Mouse (Mus musculus) liver, embryonic 14.5 days (tissue): Measurements from ENCODE around the gene Rpusd2. TPM values are rescaled to one million over a fixed set of nuclear protein-coding genes. Genes with fewer than 3 reads are reported as not detected.

ENCODE experiments used
- ATAC-seq: fragments of 200-750 bp; cut with Nextera tagmentation; 2 replicates; pipeline ENCODE4 v1.8.0; 2017; ENCODE audit warnings: moderate number of reproducible peaks, mild to moderate bottlenecking, moderate library complexity; ENCODE audit not compliant: insufficient read depth
- DNase-seq, 3 experiments: peaks; one replicate each; pipeline ENCODE4 v3.0.0-alpha.2; 2012 to 2013; ENCODE audit warnings: low read depth in 3 of 3, low spot score in 3 of 3
- H3K27ac ChIP-seq: fragments of 300-500 bp; sonication (generic); 2 replicates; pipeline ENCODE4 v1.5.1; 2014; ENCODE audit warnings: moderate library complexity, mild to moderate bottlenecking, control low read depth, inconsistent platforms
- H3K27me3 ChIP-seq: fragments of 300-500 bp; sonication (generic); 2 replicates; pipeline ENCODE4 v1.6.1; 2014; ENCODE audit warnings: mild to moderate bottlenecking, low read length, moderate library complexity; ENCODE audit not compliant: control insufficient read depth, insufficient read depth
- H3K36me3 ChIP-seq: fragments of 300-500 bp; sonication (generic); replicated peaks from 2 replicates; pipeline ENCODE4 v1.6.1; 2014; ENCODE audit warnings: low read depth; ENCODE audit not compliant: control insufficient read depth, insufficient read depth
- H3K4me1 ChIP-seq, 2 experiments: fragments of 200-500 bp in 1 of 2; fragments of 300-500 bp in 1 of 2; sonication (generic) in 1 of 2; replicated peaks; 2 replicates each; pipeline ENCODE4 v1.6.1; 2012 to 2014; ENCODE audit warnings: antibody characterized with exemption in 1 of 2, inconsistent platforms in 1 of 2, low read length in 1 of 2; ENCODE audit not compliant: control insufficient read depth in 2 of 2, insufficient read depth in 2 of 2
- H3K4me2 ChIP-seq: fragments of 300-500 bp; sonication (generic); 2 replicates; pipeline ENCODE4 v1.6.1; 2014; ENCODE audit warnings: low read depth, mild to moderate bottlenecking, control low read depth, moderate library complexity
- H3K4me3 ChIP-seq, 2 experiments: fragments of 200-500 bp in 1 of 2; fragments of 300-500 bp in 1 of 2; sonication (generic) in 1 of 2; 2 replicates each; pipeline ENCODE4 v1.5.1; 2012 to 2014; ENCODE audit warnings: low read depth in 2 of 2, low read length in 2 of 2, mild to moderate bottlenecking in 2 of 2, control low read depth in 1 of 2, inconsistent platforms in 1 of 2, moderate library complexity in 1 of 2; ENCODE audit not compliant: insufficient read depth in 1 of 2
- H3K9ac ChIP-seq: fragments of 300-500 bp; sonication (generic); replicated peaks from 2 replicates; pipeline ENCODE4 v1.6.1; 2014; ENCODE audit warnings: mild to moderate bottlenecking, control low read depth, moderate library complexity
- H3K9me3 ChIP-seq: fragments of 300-500 bp; sonication (generic); 2 replicates; pipeline ENCODE4 v1.6.1; 2016; ENCODE audit warnings: low read length, mixed read lengths; ENCODE audit not compliant: control insufficient read depth
- CTCF ChIP-seq: IDR thresholded peaks from 2 replicates; pipeline ENCODE4 v1.5.1; 2016; ENCODE audit warnings: antibody characterized with exemption, low read depth, control low read depth
- EP300 ChIP-seq: IDR thresholded peaks from 2 replicates; pipeline ENCODE4 v1.6.1; 2016; ENCODE audit warnings: antibody characterized with exemption, low read depth
- WGBS: fragments of 180-500 bp; shearing (Covaris S2); extraction: QIAGEN DNeasy Blood & Tissue Kit; methylation state at CpG from one replicate; pipeline ENCODE4 v1.1.7; 2014; ENCODE audit not compliant: insufficient replicate concordance; 5-methylcytosine and 5-hydroxymethylcytosine counted together
- polyA plus RNA-seq, 2 experiments: library from polyadenylated mRNA; depleted of rRNA in 1 of 2; stranded (reverse) in 1 of 2; unstranded in 1 of 2; fragments of >200 nt; fragmentation: Nextera tagmentation in 1 of 2; extraction: Ambion mirVana in 1 of 2; gene quantifications; 2 replicates each; pipeline versions ENCODE4 v1.2.1 to v1.2.3; 2012 to 2014

The Rpusd2 gene
- polyA plus RNA-seq, 2 experiments, result 2.3 to 4.0 TPM

DNA sequence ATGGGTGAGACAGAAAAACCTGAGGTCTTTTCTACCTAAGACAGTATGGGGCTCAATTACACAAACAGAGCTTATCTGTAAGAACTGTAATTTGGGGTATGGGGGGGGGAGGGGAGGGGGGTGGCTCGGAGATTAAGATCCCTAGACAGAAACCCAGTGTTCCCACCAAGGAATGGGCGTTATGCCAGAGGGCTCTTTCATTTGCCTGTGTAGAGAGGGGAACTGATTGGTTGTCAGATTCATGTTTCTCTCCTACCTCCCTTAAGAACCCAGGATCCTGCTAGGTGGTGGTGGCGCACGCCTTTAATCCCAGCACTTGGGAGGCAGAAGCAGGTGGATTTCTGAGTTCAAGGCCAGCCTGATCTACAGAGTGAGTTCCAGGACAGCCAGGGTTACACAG is 15.1 kb upstream of the Rpusd2 start:
- WGBS, result 63% methylated on average over 4 of the region's 4 CpGs
- H3K4me2 ChIP-seq, result no peak overlapping the region
- no peak overlapping the region for H3K9ac ChIP-seq
- H3K4me1 ChIP-seq, result peaks cover 9 to 19% of the 10 kb centered on the region in 2 experiments
- TF ChIP-seq CTCF (no peak), EP300 (no peak)
- H3K27ac ChIP-seq, result no peak overlapping the region
- H3K27me3 ChIP-seq, result no peaks in the 10 kb centered on the region
- H3K36me3 ChIP-seq, result peaks cover 31% of the 10 kb centered on the region
- DNase-seq (no peak), ATAC-seq (no peak)
- H3K9me3 ChIP-seq, result no peaks in the 10 kb centered on the region
- H3K4me3 ChIP-seq, result no peak overlapping the region

DNA sequence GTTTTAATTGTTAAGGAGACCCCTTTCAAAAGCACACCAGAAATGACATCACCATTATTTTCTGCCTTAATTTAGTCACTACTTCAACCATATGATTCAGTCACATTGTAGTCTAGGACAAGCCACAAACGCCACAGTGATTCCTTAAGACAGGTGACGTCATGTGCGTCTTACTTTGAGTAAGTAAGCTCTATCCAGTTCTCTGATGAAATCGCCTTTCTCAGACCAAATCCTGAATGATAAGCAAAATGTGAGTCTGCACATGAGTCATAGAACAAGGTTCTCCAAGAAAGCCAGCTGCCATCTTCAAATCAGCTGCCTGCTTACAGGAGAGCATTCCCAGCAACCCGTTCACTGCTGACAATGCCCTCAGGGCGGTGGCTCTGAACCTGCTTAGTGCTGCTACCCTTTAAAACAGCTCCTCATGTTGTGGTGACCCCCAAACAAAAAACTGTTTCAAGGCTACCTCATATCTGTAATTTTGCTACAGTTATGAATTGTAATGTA is 11.4 kb upstream of the Rpusd2 start:
- DNase-seq (no peak), ATAC-seq (no peak)
- WGBS, result 89% methylated on average over 6 of the region's 6 CpGs
- no peak overlapping the region for H3K4me3 ChIP-seq
- peaks cover 33% of the 10 kb centered on the region for H3K36me3 ChIP-seq
- H3K9ac ChIP-seq, result no peak overlapping the region
- no peaks in the 10 kb centered on the region for H3K27me3 ChIP-seq
- H3K4me2 ChIP-seq, result no peak overlapping the region
- no peak overlapping the region for H3K27ac ChIP-seq
- no peaks in the 10 kb centered on the region for H3K9me3 ChIP-seq
- peaks cover 28 to 33% of the 10 kb centered on the region in 2 experiments for H3K4me1 ChIP-seq
- TF ChIP-seq CTCF (no peak), EP300 (no peak)

DNA sequence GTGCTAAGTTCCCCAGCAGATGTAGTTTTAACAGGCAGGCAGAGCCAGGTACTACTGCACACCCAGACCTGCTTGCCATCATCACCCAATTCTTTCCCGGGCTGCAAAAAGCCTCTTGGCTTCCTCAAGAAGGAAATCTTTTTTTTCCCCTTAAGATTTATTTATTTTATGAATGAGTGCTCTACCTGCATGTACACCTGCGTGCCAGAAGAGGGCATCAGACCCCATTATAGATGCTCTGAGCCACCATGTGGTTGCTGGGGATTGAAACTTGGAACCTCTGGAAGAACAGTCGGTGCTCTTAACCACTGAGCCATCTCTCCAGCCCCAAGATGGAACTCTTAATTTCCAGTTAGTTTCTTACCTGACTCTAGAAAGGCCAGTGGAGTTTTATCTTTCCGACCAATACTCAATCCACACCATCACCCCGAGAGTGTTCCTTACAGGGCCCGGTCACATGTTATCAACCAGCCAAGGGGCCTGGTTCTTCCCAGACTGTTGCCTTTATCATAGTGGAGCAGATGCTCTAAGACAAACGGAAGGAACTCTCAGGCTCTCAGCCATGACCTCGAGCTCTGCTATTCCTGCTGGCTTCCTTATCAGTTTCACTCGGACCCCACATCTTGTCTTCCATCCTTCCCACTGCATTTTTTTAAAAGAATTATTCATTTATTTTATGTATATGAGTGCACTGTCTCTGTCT is 9.9 kb upstream of the Rpusd2 start:
- H3K4me1 ChIP-seq, result peaks cover 31 to 40% of the 10 kb centered on the region in 2 experiments
- H3K4me2 ChIP-seq, result peak overlapping the region; percentile 61
- H3K9ac ChIP-seq, result peak overlapping the region; percentile 11; the same call in 1 of the 2 replicates
- TF ChIP-seq EP300 (peak; percentile 92), CTCF (peak; percentile 81)
- H3K36me3 ChIP-seq, result peaks cover 24% of the 10 kb centered on the region
- H3K9me3 ChIP-seq, result no peaks in the 10 kb centered on the region
- 18% methylated on average over 9 of the region's 9 CpGs for WGBS
- H3K27ac ChIP-seq, result peak overlapping the region; percentile 93
- H3K27me3 ChIP-seq, result no peaks in the 10 kb centered on the region
- peak; percentile 94 for ATAC-seq
- H3K4me3 ChIP-seq, result peak overlapping the region in 1 of 2 experiments; percentile 19; a peak in 3 of 4 replicates
- peak; percentile 86 to 90 (median 87) for DNase-seq

DNA sequence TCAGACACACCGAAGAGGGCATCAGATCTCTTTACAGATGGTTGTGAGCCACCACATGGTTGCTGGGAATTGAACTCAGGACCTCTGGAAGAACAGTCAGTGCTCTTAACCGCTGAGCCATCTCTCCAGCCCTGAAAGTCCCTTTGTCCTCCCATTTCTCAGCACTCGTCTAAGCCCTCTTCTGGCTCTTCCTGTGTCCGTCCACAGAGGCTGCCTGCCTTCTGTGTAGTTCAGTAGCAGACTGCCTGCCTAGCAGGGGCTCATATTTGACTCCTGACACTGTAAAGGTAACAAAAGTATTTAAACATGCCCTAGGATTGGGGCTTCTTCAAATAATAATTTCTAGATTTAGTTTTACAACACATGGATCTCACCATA is 9.4 kb upstream of the Rpusd2 start:
- Histone ChIP-seq H3K4me2 (peak overlapping the region; percentile 61), H3K27me3 (no peaks in the 10 kb centered on the region), H3K36me3 (peaks cover 24% of the 10 kb centered on the region), H3K9me3 (no peaks in the 10 kb centered on the region), H3K4me1 (peaks cover 32 to 40% of the 10 kb centered on the region in 2 experiments), H3K27ac (peak overlapping the region; percentile 93), H3K9ac (peak overlapping the region; percentile 40), H3K4me3 (peak overlapping the region in 1 of 2 experiments; percentile 19; a peak in 1 of 4 replicates)
- WGBS, result 39% methylated on average over 4 of the region's 4 CpGs
- DNase-seq, result no peak
- no peak for ATAC-seq
- TF ChIP-seq CTCF, result no peak
- TF ChIP-seq EP300, result no peak

DNA sequence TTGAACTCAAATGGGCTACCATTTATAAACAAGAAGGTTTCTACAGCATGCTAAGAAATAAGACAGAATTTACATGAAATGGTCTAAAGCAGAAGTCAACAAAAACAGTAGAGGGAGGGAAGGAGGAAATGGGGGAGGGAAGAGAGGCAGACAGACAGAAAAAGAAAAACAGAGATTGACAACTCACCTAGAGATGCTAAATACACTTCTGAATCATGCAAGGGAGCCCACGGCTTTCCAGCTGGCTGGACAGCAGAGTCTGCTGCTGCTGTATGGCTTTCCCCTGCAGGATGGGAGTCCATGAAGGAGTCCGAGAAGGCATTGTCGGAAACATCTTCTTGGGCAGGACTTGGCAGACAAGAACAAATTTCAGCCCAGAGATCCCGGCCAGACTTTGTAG is 7.6 kb upstream of the Rpusd2 start:
- no peaks in the 10 kb centered on the region for H3K9me3 ChIP-seq
- no peak overlapping the region for H3K9ac ChIP-seq
- TF ChIP-seq CTCF (no peak), EP300 (no peak)
- peaks cover 32 to 40% of the 10 kb centered on the region in 2 experiments for H3K4me1 ChIP-seq
- H3K4me3 ChIP-seq, result no peak overlapping the region
- DNase-seq (no peak), ATAC-seq (no peak)
- peaks cover 11% of the 10 kb centered on the region for H3K36me3 ChIP-seq
- no peaks in the 10 kb centered on the region for H3K27me3 ChIP-seq
- H3K4me2 ChIP-seq, result no peak overlapping the region
- 87% methylated on average over 4 of the region's 4 CpGs for WGBS
- H3K27ac ChIP-seq, result no peak overlapping the region
